Mouse (Mus musculus) kidney, adult 11 months (tissue): Measurements from ENCODE around the gene B4galnt2.
A peak's percentile ranks its signal among the peaks of the same experiment; 100 is the strongest.
"Not testable (repeated sequence)": the region's sequence is repeated elsewhere in the genome, so short reads cannot be mapped to it uniquely, and the experiment has no call there.

Experiments used
- DNase-seq: peaks from one replicate; pipeline ENCODE4 v3.0.0; 2022

The B4galnt2 gene

DNA sequence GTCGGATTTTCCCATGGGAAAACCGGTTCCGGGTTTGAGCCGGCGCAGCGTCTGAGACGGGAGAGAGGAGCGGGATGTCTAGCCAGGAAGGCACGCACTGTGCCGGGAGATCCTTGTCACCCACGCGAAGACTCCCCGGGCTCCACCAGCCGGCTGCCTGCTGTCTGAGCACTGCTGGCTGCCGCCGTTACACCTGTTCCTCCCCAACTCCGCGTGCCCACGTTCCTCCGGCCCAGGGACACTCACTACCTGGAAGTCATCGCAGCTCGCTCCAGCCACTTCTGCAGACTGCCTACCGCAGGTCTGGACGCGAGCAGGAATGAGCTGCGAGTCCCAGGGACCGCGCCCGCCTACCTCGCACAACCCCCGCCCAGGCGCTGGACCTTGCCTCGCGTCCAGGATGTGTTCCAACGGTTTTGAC, at the start of gene B4galnt2:
B4galnt2 (minus strand) TSS at position 321 of the 421 bp plus-strand sequence.
- DNase-seq = peak; percentile 5

- no peak for DNase-seq
These were observed 48.6 kb upstream of the B4galnt2 start for GRCm38 (mm10) chr11:95963304-95963703.

- no peak for DNase-seq
These were observed 44.5 kb upstream of the B4galnt2 start for GRCm38 (mm10) chr11:95959152-95959551.

DNA sequence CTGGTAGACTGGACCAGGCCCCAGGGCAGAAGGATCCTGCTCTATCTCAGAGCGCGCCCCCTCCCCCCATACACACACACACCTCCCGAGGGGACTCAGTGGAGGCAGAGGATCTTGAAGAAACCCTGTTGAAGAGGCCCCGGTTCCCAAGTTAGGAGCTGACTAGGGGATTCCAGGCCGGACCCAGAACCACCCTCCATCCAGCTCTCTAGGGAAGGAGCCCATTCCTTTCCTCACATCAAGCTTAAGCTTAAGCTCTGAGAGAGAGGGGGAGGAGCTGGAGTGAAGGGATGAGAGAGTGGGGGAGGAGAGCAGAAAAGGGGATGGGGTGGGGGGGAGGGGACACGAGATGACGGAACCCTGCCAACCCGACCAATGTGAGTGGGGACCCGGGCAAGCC, 43.6 kb upstream of the B4galnt2 start:
- DNase-seq = no peak

DNA sequence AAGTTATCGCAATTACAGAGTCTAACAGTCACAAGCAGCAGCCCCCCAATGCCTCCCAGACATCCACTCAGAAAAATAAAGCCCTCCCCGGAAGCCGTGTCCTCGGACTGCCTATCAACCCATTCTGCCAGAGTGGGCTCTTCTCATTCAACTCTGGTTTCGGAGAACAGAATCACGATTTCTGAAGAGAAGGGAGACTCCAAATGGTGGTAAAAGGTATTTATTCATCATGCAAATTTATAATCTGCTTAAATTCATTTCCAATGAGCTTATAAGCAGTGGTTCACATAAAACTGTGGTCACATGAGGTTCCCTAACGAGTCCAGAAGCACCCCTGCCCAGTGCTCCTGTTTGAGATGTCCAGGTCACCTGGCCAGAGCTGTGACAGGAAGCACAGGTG, 42.7 kb upstream of the B4galnt2 start:
- no peak for DNase-seq

GRCm38 (mm10) chr11:95953313-95953712, 38.6 kb upstream of the B4galnt2 start:
- DNase-seq = no peak

DNA sequence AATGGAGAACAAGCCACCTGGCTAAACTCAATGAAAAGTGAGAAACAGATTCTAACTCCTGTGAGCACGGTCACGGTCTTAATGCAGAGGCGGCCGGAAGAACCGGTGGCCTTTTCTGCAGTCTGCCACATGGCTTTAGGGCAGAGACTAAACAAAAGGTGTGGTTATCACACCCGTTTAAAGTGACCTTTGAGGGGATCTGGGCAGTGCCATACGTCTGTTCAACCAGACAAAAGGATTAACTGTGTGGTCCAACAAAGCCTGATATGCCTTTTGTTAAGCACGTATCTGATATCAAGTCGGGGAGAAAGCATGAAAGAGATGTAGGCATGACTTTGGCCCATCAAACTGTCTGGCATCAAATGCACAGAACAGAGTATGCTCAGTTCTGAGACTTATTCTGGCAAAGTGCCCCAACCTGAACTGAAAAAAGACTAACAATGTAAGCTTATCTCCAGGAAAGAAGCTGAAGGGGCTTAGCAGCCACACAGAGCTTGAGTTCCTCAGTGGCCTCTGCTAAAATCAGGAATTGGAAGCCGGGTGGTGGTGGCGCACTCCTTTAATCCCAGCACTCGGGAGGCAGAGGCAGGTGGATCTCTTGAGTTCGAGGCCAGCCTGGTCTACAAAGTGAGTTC, 31.3 kb upstream of the B4galnt2 start:
- DNase-seq = no peak

DNA sequence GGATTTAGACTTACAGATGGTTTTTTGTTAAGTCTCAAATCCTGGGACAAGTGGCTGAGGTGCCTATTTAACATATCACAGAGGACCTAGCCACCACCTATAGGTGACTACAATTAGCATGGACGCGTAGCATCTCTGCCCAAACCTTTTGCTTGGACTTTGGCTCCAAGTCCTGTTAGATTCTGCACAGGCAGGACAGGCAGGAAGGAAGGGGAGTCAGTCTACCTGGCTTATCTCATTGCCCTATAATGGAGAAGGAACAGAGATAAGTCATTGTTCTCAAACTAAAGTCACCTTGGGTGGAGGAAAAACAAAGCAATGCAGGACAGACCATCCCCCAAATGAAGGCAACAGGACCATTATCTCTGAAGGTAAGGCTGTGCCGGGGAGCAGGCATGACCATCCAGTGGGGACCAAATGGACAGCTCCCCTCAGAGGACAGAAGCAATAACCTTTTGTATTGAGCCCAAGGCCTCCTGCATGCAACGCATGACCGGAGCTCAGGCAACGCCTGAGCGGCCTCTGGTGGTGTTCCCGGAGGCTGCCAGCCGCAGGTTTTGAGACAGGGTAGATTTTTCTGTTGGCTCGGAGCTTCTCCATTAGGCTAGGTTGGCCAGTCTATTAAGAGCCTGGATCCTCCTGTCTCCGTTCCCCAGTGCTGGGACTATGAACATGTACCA, 25.3 kb upstream of the B4galnt2 start:
- DNase-seq = peak; percentile 19

- DNase-seq = peak; percentile 72
These were observed 21.7 kb upstream of the B4galnt2 start for GRCm38 (mm10) chr11:95936409-95936808.

GRCm38 (mm10) chr11:95932168-95932567, 17.5 kb upstream of the B4galnt2 start:
- not testable (repeated sequence) for DNase-seq

- no peak for DNase-seq
These were observed 11.7 kb upstream of the B4galnt2 start for GRCm38 (mm10) chr11:95926398-95926797.

DNA sequence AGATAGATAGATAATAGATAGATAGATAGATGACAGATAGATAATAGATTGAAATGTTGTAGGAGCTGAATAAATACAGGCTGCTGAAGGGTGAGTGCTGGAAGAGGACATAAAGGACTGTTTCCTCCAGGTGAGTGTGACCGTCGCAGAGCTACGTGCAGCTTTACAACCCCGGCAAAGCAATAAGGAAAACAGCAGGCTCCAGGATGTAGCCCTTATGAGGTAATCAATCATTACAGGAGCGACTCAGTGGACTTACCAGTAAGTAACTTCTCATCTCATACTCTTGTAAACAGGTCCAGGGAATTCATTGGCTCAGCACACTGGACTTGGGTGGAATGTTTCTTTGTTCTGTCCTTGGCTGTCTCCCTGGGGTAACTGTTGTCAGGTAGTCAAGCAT, 11.3 kb upstream of the B4galnt2 start:
- DNase-seq = no peak

DNA sequence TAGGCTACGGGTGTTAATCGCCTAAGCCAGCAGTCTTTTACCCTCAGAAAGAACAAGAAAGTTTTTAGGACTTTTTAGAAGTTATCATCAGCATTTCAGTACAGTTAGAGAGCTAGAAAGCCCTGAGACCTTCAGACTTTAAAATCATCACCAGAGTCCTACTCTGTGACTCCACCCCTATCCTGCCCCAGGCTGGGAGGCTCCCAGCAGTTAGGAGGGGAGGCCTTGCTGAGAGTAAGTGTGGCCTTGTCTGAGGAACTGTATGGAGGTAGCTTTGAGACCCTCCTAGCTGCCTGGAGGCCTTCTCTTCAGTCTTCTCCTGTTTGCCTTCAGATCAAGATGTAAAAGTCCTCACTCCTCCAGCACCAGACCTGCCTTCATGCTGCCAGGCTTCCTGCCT, 9.5 kb upstream of the B4galnt2 start:
- no peak for DNase-seq

GRCm38 (mm10) chr11:95923477-95923876, 8.8 kb upstream of the B4galnt2 start:
- DNase-seq = not testable (repeated sequence)

DNA sequence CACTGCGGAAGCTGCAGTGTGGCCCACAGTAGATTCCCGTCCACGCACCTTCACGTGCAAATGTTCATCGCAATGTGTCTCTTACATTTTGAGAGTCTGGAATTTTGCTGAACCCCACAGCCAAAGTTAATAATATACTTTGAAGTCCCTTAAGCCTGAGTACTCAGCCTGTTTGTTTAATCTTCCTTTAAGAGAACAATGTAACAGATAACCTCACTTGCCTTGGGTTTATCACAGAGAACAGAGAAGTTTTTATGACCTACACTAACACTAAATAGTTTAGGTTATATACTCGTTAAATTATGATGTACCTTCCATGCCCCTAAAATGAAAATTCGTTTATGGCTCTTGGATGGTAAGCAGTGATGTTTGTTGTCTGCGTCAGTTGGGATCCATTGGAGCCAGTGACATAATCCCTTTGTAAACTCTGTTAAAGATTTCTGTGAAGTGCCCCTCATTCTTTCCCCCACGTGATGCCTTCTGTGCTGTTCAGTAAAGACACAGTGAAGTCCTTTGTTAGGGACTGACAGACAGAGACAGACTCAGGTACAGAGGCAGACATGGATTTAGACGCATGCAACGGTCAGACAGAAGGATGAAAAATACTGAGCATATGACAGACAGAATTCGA, 7.4 kb upstream of the B4galnt2 start:
- DNase-seq = no peak

DNA sequence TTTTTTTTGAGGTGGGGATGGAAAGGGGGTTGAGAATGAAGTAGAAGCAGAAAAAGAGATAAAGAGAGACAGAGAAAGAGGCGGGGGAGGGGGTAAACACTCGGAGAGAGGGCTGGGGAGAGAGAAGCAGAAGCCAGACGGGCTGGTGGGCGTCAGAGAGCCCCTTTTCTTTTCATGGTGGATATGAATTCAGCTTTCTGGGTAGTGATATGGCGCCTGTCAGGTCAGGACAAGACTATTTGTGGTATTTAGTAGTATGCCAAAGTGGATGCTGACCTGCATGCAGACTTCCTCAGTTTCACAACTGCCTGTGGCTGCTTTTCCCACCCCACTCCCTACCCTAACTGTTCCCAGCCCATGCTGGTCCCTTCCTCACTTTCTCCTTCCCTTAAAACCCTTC, 1.7 kb upstream of the B4galnt2 start:
- no peak for DNase-seq

DNA sequence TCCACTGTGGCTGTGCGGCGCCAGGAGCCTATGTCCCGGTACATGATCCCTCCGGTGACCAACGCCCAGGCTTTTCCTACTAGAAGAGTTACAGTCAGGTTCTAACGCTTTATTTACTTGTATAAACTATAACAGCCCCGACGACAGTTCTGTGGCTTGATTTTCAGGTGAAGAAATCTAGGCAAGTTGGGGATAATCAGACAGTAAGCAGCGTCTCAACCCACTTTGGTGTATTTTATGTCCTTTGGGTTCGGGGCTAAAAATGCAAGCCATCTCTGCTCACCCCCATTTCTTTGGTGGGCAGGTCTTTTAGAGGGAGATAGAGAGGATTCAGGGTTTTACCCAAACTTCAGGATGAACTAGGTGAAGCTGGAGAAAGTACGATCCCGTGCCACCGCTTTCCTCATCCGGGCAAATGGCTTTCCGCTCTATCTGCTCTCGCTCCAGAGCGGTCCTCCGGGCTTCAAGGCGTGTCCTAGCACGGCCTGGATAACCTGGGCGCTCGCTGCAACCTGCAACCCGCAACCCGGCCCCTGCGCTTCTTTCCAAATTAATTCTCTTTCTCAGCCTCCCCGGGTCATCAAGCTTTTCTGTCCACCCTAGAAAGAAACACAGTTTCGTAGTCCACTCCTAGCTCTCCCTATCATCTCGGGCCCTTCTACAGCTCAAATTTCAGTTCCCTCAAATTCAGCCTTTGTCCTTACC, 467 bp upstream of the B4galnt2 start:
- no peak for DNase-seq

- no peak for DNase-seq
These were observed 628 bp downstream of the B4galnt2 start for GRCm38 (mm10) chr11:95913959-95914566.

DNA sequence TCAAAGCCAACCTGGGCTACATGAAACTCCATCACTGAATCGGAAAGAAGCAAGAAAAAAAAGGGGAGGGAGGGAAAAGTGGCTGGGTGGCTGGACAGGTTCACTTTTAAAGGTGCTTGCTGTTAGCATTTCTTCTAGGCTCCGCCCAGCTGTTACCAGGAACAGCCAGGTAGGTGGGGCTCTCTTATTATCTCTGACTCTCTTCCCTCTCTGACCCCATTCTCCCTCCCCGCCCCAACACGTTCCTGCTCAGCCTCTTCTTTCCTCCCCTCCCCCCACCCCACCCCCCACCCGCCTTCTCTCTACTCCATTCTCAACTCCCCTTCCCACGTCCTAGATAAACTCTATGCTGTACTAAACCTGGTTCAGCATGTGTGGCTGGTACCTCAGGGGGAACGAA, 3.1 kb downstream of the B4galnt2 start:
- no peak for DNase-seq

- no peak for DNase-seq
These were observed 6.7 kb downstream of the B4galnt2 start for GRCm38 (mm10) chr11:95907805-95908524.

DNA sequence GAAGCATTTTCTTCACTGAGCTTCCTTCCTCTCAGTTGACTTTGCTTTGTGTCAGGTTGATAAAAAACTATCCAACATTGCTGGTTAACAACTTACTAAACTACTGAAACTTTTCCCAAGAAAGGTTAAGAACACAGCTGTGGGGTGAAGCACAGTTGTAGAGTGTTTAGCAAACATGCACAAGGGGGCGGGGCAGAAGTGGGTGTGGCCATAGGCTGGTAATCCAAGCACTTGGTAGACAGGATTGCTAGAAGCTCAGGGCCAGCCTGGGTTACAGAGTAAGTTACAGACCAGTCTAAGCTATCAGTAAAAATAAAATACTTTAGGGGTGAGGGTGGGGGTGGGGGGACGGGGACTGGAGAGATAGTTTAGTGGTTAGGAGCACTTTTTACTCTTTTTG, 10.4 kb downstream of the B4galnt2 start:
- DNase-seq = no peak

DNA sequence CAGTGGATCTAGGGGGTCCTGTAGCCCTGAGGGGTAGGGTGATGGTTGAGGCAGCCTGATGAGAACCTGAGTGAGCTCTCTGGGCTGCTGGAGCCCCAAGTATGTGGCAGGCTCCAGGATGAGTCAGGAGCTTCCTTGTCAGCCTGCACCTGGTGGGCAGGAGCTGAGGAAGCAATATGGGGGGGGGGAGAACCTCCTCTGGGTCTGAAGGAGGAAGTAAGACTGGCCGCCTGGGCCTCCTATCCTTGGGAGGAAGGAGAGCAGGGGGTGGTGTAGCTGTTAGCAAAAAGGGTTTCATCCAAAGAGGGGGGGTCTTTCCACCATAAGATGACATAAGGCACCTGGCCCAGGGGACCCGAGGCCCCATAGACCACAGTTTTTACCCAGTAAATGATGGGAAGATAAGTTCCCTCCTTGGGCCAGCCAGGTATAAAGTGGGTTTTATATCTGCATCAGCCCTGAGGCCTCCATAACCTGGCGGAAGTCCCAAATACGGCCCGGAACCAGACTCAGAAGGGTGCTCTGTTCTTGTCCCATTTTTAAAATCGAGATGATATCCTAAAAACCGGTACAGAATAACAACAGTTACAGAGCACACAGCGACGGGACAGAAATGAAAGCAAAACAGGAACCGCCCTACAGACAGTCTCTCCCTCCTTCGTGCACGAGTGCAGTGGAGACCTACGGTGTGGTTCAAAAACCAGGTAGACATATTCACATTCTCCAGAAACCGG, 18.1 kb downstream of the B4galnt2 start:
- DNase-seq = no peak
